Mouse (Mus musculus): ENCODE data around the gene Grb10. TPM values are rescaled to one million over a fixed set of nuclear protein-coding genes. Genes with fewer than 3 reads are reported as not detected.
A peak's percentile ranks its signal among the peaks of the same experiment; 100 is the strongest.

The Grb10 gene
- polyA plus RNA-seq, 1 experiment, result not detected

- WGBS, result 84% methylated on average over 1 of the region's 1 CpGs
- H3K4me1 ChIP-seq (ENCODE audit: control insufficient read depth, insufficient read depth, low read length), result no peaks in the 10 kb centered on the region
- H3K4me3 ChIP-seq (ENCODE audit: insufficient read depth, low read depth, low read length), result no peak overlapping the region
- H3K27ac ChIP-seq (ENCODE audit: insufficient read depth, low read depth, low read length), result no peak overlapping the region
- TF ChIP-seq CTCF (IDR thresholded peaks at IDR 0.05; ENCODE audit: insufficient read depth, low read depth, low read length) (no peak), POLR2A (IDR thresholded peaks at IDR 0.05; ENCODE audit: insufficient read depth, low read depth, low read length) (no peak)
Observed at GRCm38 (mm10) chr11:12048135-12048534, 9.7 kb upstream of the Grb10 start.

GRCm38 (mm10) chr11:12044245-12044644 is 5.8 kb upstream of the Grb10 start:
- H3K4me3 ChIP-seq (ENCODE audit: insufficient read depth, low read depth, low read length), result no peak overlapping the region
- H3K4me1 ChIP-seq (ENCODE audit: control insufficient read depth, insufficient read depth, low read length), result no peaks in the 10 kb centered on the region
- no peak for TF ChIP-seq CTCF (IDR thresholded peaks at IDR 0.05; ENCODE audit: insufficient read depth, low read depth, low read length)
- H3K27ac ChIP-seq (ENCODE audit: insufficient read depth, low read depth, low read length), result no peak overlapping the region
- WGBS, result 62% methylated on average over 3 of the region's 3 CpGs

GRCm38 (mm10) chr11:12041787-12042186 is 3.3 kb upstream of the Grb10 start:
- H3K27ac ChIP-seq (ENCODE audit: insufficient read depth, low read depth, low read length), result no peak overlapping the region
- 41% methylated on average over 4 of the region's 4 CpGs for WGBS

GRCm38 (mm10) chr11:12041379-12041778 is 2.9 kb upstream of the Grb10 start:
- H3K4me3 ChIP-seq (ENCODE audit: insufficient read depth, low read depth, low read length), result no peak overlapping the region
- 87% methylated on average over 6 of the region's 6 CpGs for WGBS
- no peak overlapping the region for H3K27ac ChIP-seq (ENCODE audit: insufficient read depth, low read depth, low read length)
- TF ChIP-seq CTCF (IDR thresholded peaks at IDR 0.05; ENCODE audit: insufficient read depth, low read depth, low read length), result no peak
- no peak for TF ChIP-seq POLR2A (IDR thresholded peaks at IDR 0.05; ENCODE audit: insufficient read depth, low read depth, low read length)
- 0 out of 2 replicates have a peak, but pooled peaks cover 5% of the 10 kb centered on the region for H3K4me1 ChIP-seq (ENCODE audit: control insufficient read depth, insufficient read depth, low read length)

More at GRCm38 (mm10) chr11:12041787-12042186, 3.3 kb upstream of the Grb10 start:
- Histone ChIP-seq H3K4me3 (ENCODE audit: insufficient read depth, low read depth, low read length) (no peak overlapping the region), H3K4me1 (ENCODE audit: control insufficient read depth, insufficient read depth, low read length) (0 out of 2 replicates have a peak, but pooled peaks cover 5% of the 10 kb centered on the region)
- TF ChIP-seq CTCF (IDR thresholded peaks at IDR 0.05; ENCODE audit: insufficient read depth, low read depth, low read length) (no peak), POLR2A (IDR thresholded peaks at IDR 0.05; ENCODE audit: insufficient read depth, low read depth, low read length) (no peak)

- 0 out of 2 replicates have a peak, but pooled peaks cover 7% of the 10 kb centered on the region for H3K4me1 ChIP-seq (ENCODE audit: control insufficient read depth, insufficient read depth, low read length)
- TF ChIP-seq POLR2A (IDR thresholded peaks at IDR 0.05; ENCODE audit: insufficient read depth, low read depth, low read length) (no peak), CTCF (IDR thresholded peaks at IDR 0.05; ENCODE audit: insufficient read depth, low read depth, low read length) (no peak)
- H3K4me3 ChIP-seq (ENCODE audit: insufficient read depth, low read depth, low read length), result no peak overlapping the region
- WGBS, result 88% methylated on average over 4 of the region's 4 CpGs
- no peak overlapping the region for H3K27ac ChIP-seq (ENCODE audit: insufficient read depth, low read depth, low read length)
Observed at GRCm38 (mm10) chr11:12040391-12040790, 1.9 kb upstream of the Grb10 start.

- TF ChIP-seq POLR2A (IDR thresholded peaks at IDR 0.05; ENCODE audit: insufficient read depth, low read depth, low read length) (no peak), CTCF (IDR thresholded peaks at IDR 0.05; ENCODE audit: insufficient read depth, low read depth, low read length) (no peak)
- 71% methylated on average over 6 of the region's 6 CpGs for WGBS
- H3K4me1 ChIP-seq (ENCODE audit: control insufficient read depth, insufficient read depth, low read length), result 0 out of 2 replicates have a peak, but pooled peaks cover 7% of the 10 kb centered on the region
- H3K27ac ChIP-seq (ENCODE audit: insufficient read depth, low read depth, low read length), result no peak overlapping the region
- no peak overlapping the region for H3K4me3 ChIP-seq (ENCODE audit: insufficient read depth, low read depth, low read length)
Observed at GRCm38 (mm10) chr11:12039748-12040147, 1.3 kb upstream of the Grb10 start.

GRCm38 (mm10) chr11:12039098-12039497 is 615 bp upstream of the Grb10 start:
- TF ChIP-seq CTCF (IDR thresholded peaks at IDR 0.05; ENCODE audit: insufficient read depth, low read depth, low read length) (no peak), POLR2A (IDR thresholded peaks at IDR 0.05; ENCODE audit: insufficient read depth, low read depth, low read length) (no peak)
- Histone ChIP-seq H3K27ac (ENCODE audit: insufficient read depth, low read depth, low read length) (no peak overlapping the region), H3K4me3 (ENCODE audit: insufficient read depth, low read depth, low read length) (no peak overlapping the region), H3K4me1 (ENCODE audit: control insufficient read depth, insufficient read depth, low read length) (0 out of 2 replicates have a peak, but pooled peaks cover 7% of the 10 kb centered on the region)
- 44% methylated on average over 3 of the region's 3 CpGs for WGBS

- H3K4me3 ChIP-seq (ENCODE audit: insufficient read depth, low read depth, low read length), result peak overlapping the region; percentile 39
- no peak overlapping the region for H3K27ac ChIP-seq (ENCODE audit: insufficient read depth, low read depth, low read length)
- WGBS, result 10% methylated on average over 48 of the region's 48 CpGs
- TF ChIP-seq POLR2A (IDR thresholded peaks at IDR 0.05; ENCODE audit: insufficient read depth, low read depth, low read length) (no peak), CTCF (IDR thresholded peaks at IDR 0.05; ENCODE audit: insufficient read depth, low read depth, low read length) (peak; percentile 14; the same call in 1 of the 2 replicates)
- H3K4me1 ChIP-seq (ENCODE audit: control insufficient read depth, insufficient read depth, low read length), result 0 out of 2 replicates have a peak, but pooled peaks cover 7% of the 10 kb centered on the region
Observed at GRCm38 (mm10) chr11:12037689-12038469, 604 bp downstream of the Grb10 start.

- Histone ChIP-seq H3K4me1 (ENCODE audit: control insufficient read depth, insufficient read depth, low read length) (0 out of 2 replicates have a peak, but pooled peaks cover 7% of the 10 kb centered on the region), H3K4me3 (ENCODE audit: insufficient read depth, low read depth, low read length) (peak overlapping the region; percentile 39), H3K27ac (ENCODE audit: insufficient read depth, low read depth, low read length) (no peak overlapping the region)
- TF ChIP-seq CTCF (IDR thresholded peaks at IDR 0.05; ENCODE audit: insufficient read depth, low read depth, low read length) (no peak), POLR2A (IDR thresholded peaks at IDR 0.05; ENCODE audit: insufficient read depth, low read depth, low read length) (no peak)
- 1% methylated on average over 80 of the region's 93 CpGs for WGBS
Observed at GRCm38 (mm10) chr11:12037075-12037686, 1.3 kb downstream of the Grb10 start.

Data from olfactory bulb, adult 2 months (tissue).